Mouse (Mus musculus) kidney, embryonic 16.5 days (tissue): ENCODE data around the gene Acot5. TPM values are rescaled to one million over a fixed set of nuclear protein-coding genes. Genes with fewer than 3 reads are reported as not detected.
"Not testable (repeated sequence)": the region's sequence is repeated elsewhere in the genome, so short reads cannot be mapped to it uniquely, and the experiment has no call there.

Experiments used
- ATAC-seq: fragments of 200-750 bp; cut with Nextera tagmentation; 2 replicates; pipeline ENCODE4 v1.8.0; 2017; ENCODE audit warnings: moderate TSS enrichment; ENCODE audit not compliant: low FRiP score, low TSS enrichment
- H3K27ac ChIP-seq: fragments of 300-500 bp; sonication (generic); 2 replicates; pipeline ENCODE4 v1.5.1; 2014; ENCODE audit warnings: low read length
- H3K27me3 ChIP-seq: fragments of 300-500 bp; sonication (generic); 2 replicates; pipeline ENCODE4 v1.6.1; 2014; ENCODE audit warnings: low read length, control low read depth, mixed read lengths; ENCODE audit not compliant: insufficient read depth
- H3K36me3 ChIP-seq: fragments of 300-500 bp; sonication (generic); 2 replicates; pipeline ENCODE4 v1.6.1; 2014; ENCODE audit warnings: low read length, control low read depth, mixed read lengths; ENCODE audit not compliant: insufficient read depth
- H3K4me1 ChIP-seq: fragments of 300-500 bp; sonication (generic); 2 replicates; pipeline ENCODE4 v1.6.1; 2014; ENCODE audit warnings: low read length, control low read depth, mixed read lengths; ENCODE audit not compliant: insufficient read depth
- H3K4me2 ChIP-seq: fragments of 300-500 bp; sonication (generic); replicated peaks from 2 replicates; pipeline ENCODE4 v1.6.1; 2014; ENCODE audit warnings: low read depth, low read length
- H3K4me3 ChIP-seq: fragments of 300-500 bp; sonication (generic); 2 replicates; pipeline ENCODE4 v1.5.1; 2014; ENCODE audit warnings: mild to moderate bottlenecking, low read length
- H3K9ac ChIP-seq: fragments of 300-500 bp; sonication (generic); replicated peaks from 2 replicates; pipeline ENCODE4 v1.6.1; 2014; ENCODE audit warnings: low read length
- H3K9me3 ChIP-seq: fragments of 300-500 bp; sonication (generic); 2 replicates; pipeline ENCODE4 v1.6.1; 2016; ENCODE audit warnings: low read length, control low read depth
- WGBS: fragments of 180-500 bp; shearing (Covaris S2); extraction: QIAGEN DNeasy Blood & Tissue Kit; methylation state at CpG from one replicate; pipeline ENCODE4 v1.1.7; 2014; 5-methylcytosine and 5-hydroxymethylcytosine counted together
- polyA plus RNA-seq: library from polyadenylated mRNA; unstranded; fragments of >200 nt; fragmentation: Nextera tagmentation; extraction: Ambion mirVana; gene quantifications from 2 replicates; pipeline ENCODE4 v1.2.1, GENCODE M21; 2015

Gene Acot5
- polyA plus RNA-seq, 1 experiment from 2014 or later, result not detected

DNA sequence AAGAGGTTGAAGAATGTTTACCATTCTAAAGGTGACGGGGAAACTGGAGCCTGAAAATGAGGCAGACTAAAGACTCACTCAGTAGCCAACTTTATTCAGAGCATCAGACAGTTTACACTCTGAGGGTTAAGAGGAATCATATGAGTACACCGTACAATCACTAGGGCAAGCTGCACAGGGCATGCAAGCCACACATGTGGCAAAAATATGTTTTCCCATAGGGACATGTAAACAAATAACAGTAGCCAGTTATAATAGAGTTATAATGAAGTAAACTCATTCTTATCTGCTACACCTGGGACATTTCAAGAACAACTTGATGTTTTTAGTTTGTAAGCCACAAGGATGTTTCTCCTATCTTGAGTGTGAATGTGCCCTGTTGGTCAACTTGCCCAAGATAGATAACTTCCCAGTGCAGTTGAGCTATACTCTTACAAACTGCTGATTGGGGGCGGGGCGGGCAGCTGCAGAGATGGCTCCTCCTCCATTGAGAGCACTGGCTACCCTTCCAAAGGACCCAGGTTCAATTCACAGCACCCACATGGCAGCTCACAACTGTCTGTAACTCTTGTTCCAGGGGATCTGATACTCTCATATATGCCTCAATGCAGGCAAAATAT lies 8.4 kb downstream of the Acot5 start:
- Histone ChIP-seq H3K4me3 (no peak overlapping the region), H3K27ac (no peak overlapping the region), H3K27me3 (no peaks in the 10 kb centered on the region; the same call in 1 of the 2 replicates), H3K9me3 (no peaks in the 10 kb centered on the region), H3K4me2 (no peak overlapping the region), H3K4me1 (no peaks in the 10 kb centered on the region), H3K9ac (no peak overlapping the region), H3K36me3 (no peaks in the 10 kb centered on the region)
- ATAC-seq, result no peak
- 86% methylated on average over 4 of the region's 4 CpGs for WGBS

DNA sequence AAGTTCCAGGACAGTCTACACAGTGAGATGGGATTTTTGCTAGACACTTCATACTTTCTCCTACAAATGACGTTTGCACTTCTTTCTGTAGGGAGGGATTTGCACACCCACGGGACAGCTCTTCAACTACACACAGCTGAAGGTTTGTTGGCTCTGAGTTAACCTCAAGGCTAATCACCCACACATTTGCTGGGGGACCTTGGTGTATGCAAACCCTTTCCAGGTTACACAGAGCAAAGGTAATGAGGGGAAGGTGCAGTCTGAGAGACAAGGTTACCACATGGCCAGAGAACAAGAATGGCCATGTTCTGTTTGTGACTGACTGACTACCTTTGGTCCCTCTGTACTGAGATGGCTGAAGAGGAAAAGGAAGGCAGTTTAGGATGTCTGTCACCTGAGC lies 14.7 kb downstream of the Acot5 start:
- H3K9ac ChIP-seq, result no peak overlapping the region
- no peak for ATAC-seq
- H3K27ac ChIP-seq, result no peak overlapping the region
- no peak overlapping the region for H3K4me3 ChIP-seq
- WGBS, result 91% methylated on average over 2 of the region's 2 CpGs
- H3K4me2 ChIP-seq, result no peak overlapping the region
- no peaks in the 10 kb centered on the region for H3K27me3 ChIP-seq
- no peaks in the 10 kb centered on the region for H3K4me1 ChIP-seq
- H3K9me3 ChIP-seq, result no peaks in the 10 kb centered on the region
- H3K36me3 ChIP-seq, result no peaks in the 10 kb centered on the region

DNA sequence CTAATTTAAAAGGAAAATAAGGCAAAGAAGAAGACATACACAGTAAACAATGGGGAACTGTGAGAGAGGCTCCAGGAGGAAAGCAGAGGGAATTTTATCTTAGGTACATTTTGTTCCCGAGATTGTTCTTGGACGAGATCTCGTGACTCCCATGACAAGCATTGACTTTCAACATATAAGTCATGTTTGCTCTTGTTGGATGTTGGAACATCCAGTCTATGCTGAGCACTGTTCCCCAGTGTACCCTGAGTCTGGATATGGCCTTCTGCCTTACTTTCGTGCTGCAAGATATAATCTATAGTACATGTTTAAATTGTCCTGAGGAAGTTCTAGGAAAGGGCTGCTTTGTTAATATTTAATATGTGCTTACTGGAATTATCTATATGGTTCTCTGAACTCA lies 15.5 kb downstream of the Acot5 start:
- Histone ChIP-seq H3K9ac (no peak overlapping the region), H3K4me1 (no peaks in the 10 kb centered on the region), H3K27me3 (no peaks in the 10 kb centered on the region), H3K4me2 (no peak overlapping the region), H3K36me3 (no peaks in the 10 kb centered on the region), H3K27ac (no peak overlapping the region), H3K9me3 (no peaks in the 10 kb centered on the region; the same call in 1 of the 2 replicates), H3K4me3 (no peak overlapping the region)
- WGBS, result 77% methylated on average over 4 of the region's 4 CpGs
- no peak for ATAC-seq

GRCm38 (mm10) chr12:84094666-84095065 lies 25.5 kb downstream of the Acot5 start:
- not testable (repeated sequence) for ATAC-seq

GRCm38 (mm10) chr12:84099605-84100004 lies 30.5 kb downstream of the Acot5 start:
- Histone ChIP-seq H3K4me3 (no peak overlapping the region), H3K36me3 (no peaks in the 10 kb centered on the region), H3K27ac (no peak overlapping the region), H3K27me3 (no peaks in the 10 kb centered on the region), H3K9ac (no peak overlapping the region), H3K9me3 (0 out of 2 replicates have a peak, but pooled peaks cover 3% of the 10 kb centered on the region), H3K4me2 (no peak overlapping the region), H3K4me1 (no peaks in the 10 kb centered on the region)
- 95% methylated on average over 2 of the region's 2 CpGs for WGBS
- no peak for ATAC-seq

More at GRCm38 (mm10) chr12:84094666-84095065, 25.5 kb downstream of the Acot5 start:
- peaks cover 21% of the 10 kb centered on the region for H3K9me3 ChIP-seq
- H3K4me1 ChIP-seq, H3K27me3 ChIP-seq, H3K4me2 ChIP-seq, H3K9ac ChIP-seq, H3K4me3 ChIP-seq, H3K27ac ChIP-seq, H3K36me3 ChIP-seq: not testable (repeated sequence)
- WGBS, result 87% methylated on average over 5 of the region's 5 CpGs

DNA sequence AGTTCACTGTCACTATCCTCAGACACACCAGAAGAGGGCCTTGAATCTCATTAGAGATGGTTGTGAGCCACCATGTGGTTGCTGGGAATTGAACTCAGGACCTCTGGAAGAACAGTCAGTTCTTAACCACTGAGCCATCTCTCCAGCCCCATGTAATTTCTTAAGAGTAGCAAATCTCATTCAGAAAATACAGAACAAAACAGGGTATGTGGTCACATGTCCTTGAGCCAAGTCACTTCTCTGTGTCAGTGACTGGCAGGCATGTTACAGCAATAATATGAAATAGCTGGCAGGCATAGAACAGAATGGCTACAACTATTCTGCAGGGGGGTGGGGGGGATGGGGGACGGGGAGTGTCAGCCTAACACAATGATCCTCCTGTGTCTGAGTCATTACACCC lies 30.9 kb downstream of the Acot5 start:
- 0 out of 2 replicates have a peak, but pooled peaks cover 3% of the 10 kb centered on the region for H3K9me3 ChIP-seq
- H3K4me2 ChIP-seq, result peak overlapping the region; percentile 89
- H3K36me3 ChIP-seq, result no peaks in the 10 kb centered on the region
- no peaks in the 10 kb centered on the region for H3K27me3 ChIP-seq
- H3K27ac ChIP-seq, result no peak overlapping the region
- 69% methylated on average over 1 of the region's 1 CpGs for WGBS
- ATAC-seq, result no peak
- no peak overlapping the region for H3K9ac ChIP-seq
- H3K4me1 ChIP-seq, result no peaks in the 10 kb centered on the region
- no peak overlapping the region for H3K4me3 ChIP-seq

DNA sequence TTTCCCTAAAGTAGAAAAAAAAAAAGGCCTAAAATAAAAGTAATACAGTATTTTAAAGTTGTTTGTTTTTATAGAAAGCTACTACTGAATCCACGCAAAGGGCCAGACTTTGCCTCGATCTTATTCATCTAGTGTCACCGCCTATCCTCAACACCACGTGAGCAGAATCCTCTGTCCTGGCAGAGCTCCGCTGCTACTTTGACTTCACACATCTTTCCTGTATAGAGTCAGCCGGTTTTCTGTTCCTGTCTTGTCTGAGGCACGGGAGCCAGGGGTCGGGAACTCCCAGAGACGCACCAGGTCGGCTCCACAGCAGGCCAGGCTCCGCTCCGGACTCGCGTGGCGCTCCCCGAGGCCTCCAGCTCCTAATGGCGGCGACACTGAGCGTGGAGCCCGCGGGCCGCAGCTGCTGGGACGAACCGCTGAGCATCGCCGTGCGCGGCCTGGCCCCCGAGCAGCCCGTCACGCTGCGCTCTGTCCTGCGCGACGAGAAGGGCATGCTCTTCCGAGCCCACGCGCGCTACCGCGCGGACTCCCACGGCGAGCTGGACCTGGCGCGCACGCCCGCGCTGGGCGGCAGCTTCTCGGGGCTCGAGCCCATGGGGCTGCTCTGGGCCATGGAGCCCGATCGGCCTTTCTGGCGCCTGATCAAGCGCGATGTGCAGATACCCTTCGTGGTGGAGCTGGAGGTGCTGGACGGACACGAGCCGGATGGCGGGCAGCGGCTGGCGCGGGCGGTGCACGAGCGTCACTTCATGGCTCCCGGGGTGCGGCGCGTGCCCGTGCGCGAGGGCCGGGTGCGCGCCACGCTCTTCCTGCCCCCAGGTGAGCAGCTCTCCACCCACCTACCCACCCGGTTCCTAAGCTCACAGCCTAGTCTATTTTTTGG lies 31.7 kb downstream of the Acot5 start, which contains the start of gene Acot6:
Gene Acot6 (plus strand): TSS at position 51 of the 889 bp plus-strand sequence.
- not testable (repeated sequence) for H3K27me3 ChIP-seq, H3K36me3 ChIP-seq, H3K27ac ChIP-seq, H3K4me1 ChIP-seq, H3K9me3 ChIP-seq
- Histone ChIP-seq H3K4me2 (peak within 1 kb of the TSS; percentile 89), H3K9ac (peak within 1 kb of the TSS; percentile 74), H3K4me3 (peak within 1 kb of the TSS; percentile 60)
- peak; percentile 74 for ATAC-seq
- WGBS, result under 1% methylated on average over 62 of the region's 80 CpGs

DNA sequence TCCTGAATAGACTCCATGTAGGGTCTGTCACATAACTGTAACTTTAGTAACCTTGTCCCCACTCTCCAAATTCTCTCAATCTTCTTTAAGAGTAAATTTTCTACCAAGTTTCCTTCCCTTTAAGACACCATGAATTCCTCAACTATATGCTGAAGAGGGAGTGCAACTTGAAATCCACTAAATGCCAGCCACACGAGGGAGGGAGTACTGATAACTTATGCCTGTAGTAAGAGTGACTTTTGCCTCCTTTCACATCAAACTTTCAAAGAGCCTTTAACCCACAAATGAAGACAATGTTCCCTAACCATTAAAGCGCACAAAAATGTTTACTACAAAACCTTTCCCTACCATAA lies 32.3 kb downstream of the Acot5 start:
- Histone ChIP-seq H3K4me1 (no peaks in the 10 kb centered on the region), H3K9me3 (no peaks in the 10 kb centered on the region), H3K4me3 (peak overlapping the region; percentile 60), H3K27ac (no peak overlapping the region), H3K4me2 (peak overlapping the region; percentile 89), H3K36me3 (no peaks in the 10 kb centered on the region), H3K9ac (no peak overlapping the region), H3K27me3 (no peaks in the 10 kb centered on the region)
- WGBS, result 57% methylated on average over 2 of the region's 2 CpGs
- no peak for ATAC-seq

- 50% methylated on average over 3 of the region's 3 CpGs for WGBS
- ATAC-seq, result 0 out of 2 replicates have a peak, but pooled peaks have one; percentile 61
- no peak overlapping the region for H3K27ac ChIP-seq
- no peak overlapping the region for H3K4me3 ChIP-seq
- no peak overlapping the region for H3K4me2 ChIP-seq
- H3K9me3 ChIP-seq, result no peaks in the 10 kb centered on the region
- 0 out of 2 replicates have a peak, but pooled peaks cover 3% of the 10 kb centered on the region for H3K4me1 ChIP-seq
- no peak overlapping the region for H3K9ac ChIP-seq
- no peaks in the 10 kb centered on the region for H3K27me3 ChIP-seq
- no peaks in the 10 kb centered on the region for H3K36me3 ChIP-seq
These were observed 37.9 kb downstream of the Acot5 start for GRCm38 (mm10) chr12:84107012-84107411.

DNA sequence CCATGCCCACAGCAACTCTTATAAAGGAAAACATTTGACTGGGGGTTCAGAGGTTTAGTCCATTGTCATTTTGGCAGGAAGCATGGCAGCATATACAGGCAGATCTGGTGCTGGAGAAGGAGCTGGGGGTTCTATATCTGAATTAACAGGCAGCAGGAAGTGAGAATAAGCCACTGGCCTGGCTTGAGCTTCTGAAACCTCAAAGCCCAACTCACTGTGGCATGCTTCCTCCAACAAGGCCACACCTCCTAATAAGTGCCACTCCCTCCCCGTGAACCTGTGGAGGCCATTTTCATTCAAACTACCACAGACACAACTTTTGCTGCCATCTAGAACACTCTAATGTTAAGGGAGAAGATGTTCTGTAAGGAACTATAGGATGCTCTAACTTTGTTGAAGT lies 38.6 kb downstream of the Acot5 start:
- no peak overlapping the region for H3K27ac ChIP-seq
- no peaks in the 10 kb centered on the region for H3K27me3 ChIP-seq
- no peak overlapping the region for H3K9ac ChIP-seq
- H3K4me1 ChIP-seq, result 0 out of 2 replicates have a peak, but pooled peaks cover 3% of the 10 kb centered on the region
- no peaks in the 10 kb centered on the region for H3K36me3 ChIP-seq
- no peak for ATAC-seq
- no peaks in the 10 kb centered on the region for H3K9me3 ChIP-seq
- WGBS, result 70% methylated on average over 1 of the region's 1 CpGs
- no peak overlapping the region for H3K4me3 ChIP-seq
- H3K4me2 ChIP-seq, result no peak overlapping the region
